Mouse (Mus musculus): ENCODE measurements around the gene Arid1b.

- TF ChIP-seq CTCF (IDR thresholded peaks at IDR 0.05; ENCODE audit: control insufficient read depth, insufficient read depth, insufficient read length) (no peak), MAX (IDR thresholded peaks at IDR 0.05) (no peak), MYOG (IDR thresholded peaks at IDR 0.05; ENCODE audit: control insufficient read depth, extremely low read depth, insufficient read length) (no peak), USF1 (IDR thresholded peaks at IDR 0.05; ENCODE audit: low read depth) (no peak)
Measured at GRCm38 (mm10) chr17:5022019-5022544, 27.9 kb downstream of the Arid1b start.
